Comparison of ENCODE assay signal across 8 mouse cellular contexts in the genomic region with DNA sequence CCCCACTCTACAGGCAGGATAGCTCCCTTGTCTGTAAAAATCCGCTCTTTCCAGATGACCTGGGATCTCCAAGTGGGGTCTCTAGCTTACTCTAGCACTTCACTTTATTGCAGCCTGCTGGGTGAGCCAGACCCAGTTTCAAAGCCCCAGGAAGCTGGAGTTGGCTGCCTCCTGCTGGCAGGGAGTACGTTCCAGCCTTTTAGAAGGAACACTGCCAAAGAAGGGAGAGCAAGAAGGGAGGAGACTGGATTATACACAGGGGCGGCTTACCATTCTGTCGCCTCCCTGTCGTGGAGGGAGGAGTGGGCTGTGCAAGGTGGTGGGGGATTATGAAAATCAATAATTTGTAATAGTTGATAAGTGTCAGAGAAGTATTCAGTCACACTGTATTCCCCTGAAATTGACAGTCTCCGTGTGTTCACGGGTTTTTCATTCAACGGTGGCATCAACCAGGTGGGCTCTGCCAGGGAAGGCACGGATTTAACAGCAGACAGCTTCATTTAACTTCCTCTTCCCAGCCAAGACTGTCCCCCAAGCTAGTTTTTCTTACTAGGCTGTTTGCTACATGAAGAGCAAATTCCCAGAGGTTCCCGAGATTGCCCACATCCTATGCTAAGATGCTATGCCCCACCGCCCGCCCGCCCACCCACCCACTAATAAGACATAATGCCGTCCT. TPM values are rescaled to one million over a fixed set of nuclear protein-coding genes. Genes with fewer than 3 reads are reported as not detected.
DNase-seq lines count a peak whose midpoint lies in the region; ATAC-seq and TF ChIP-seq lines count a peak whose summit lies in the region.

No protein-coding gene starts in this region.

- 17% methylated on average over 14 of the region's 14 CpGs for WGBS in embryonic facial prominence, embryonic 12.5 days
- 22% methylated on average over 14 of the region's 14 CpGs for WGBS in heart, embryonic 15.5 days
- 9% methylated on average over 14 of the region's 14 CpGs for WGBS in midbrain, postnatal 0 days

- DNase-seq in CD4-positive, CD25-positive, alpha-beta regulatory T cell, adult 2 months (ENCODE audit: low read depth, low spot score) = peak; percentile 6
- peak; percentile 17 for DNase-seq in adipocyte (ENCODE audit: low spot score)
- peak; percentile 80 to 93 for DNase-seq in layer of hippocampus, postnatal 14 days (ENCODE audit: low spot score in 2 of 2)
- DNase-seq in midbrain, postnatal 0 days (ENCODE audit: low spot score) = peak; percentile 81
- DNase-seq in B cell, adult 2 months = no peak

- peak overlapping the region; percentile 33 for H3K4me2 ChIP-seq in embryonic facial prominence, embryonic 12.5 days (replicated peaks)
- H3K4me2 ChIP-seq in heart, embryonic 15.5 days = peak overlapping the region; percentile 52
- H3K4me2 ChIP-seq in midbrain, postnatal 0 days (ENCODE audit: low read depth, low read length, poor library complexity, severe bottlenecking) = peak overlapping the region; percentile 52

- 0 out of 2 replicates have a peak, but pooled peaks cover 3% of the 10 kb centered on the region for H3K4me1 ChIP-seq in embryonic facial prominence, embryonic 12.5 days
- 0 out of 2 replicates have a peak, but pooled peaks cover 5% of the 10 kb centered on the region for H3K4me1 ChIP-seq in heart, embryonic 15.5 days (replicated peaks)
- H3K4me1 ChIP-seq in midbrain, postnatal 0 days (ENCODE audit: insufficient read depth, low read length) = peaks cover 6% of the 10 kb centered on the region; the same call in 1 of the 2 replicates

- no peaks in the 10 kb centered on the region for H3K9me3 ChIP-seq in embryonic facial prominence, embryonic 12.5 days
- no peaks in the 10 kb centered on the region for H3K9me3 ChIP-seq in heart, embryonic 15.5 days (replicated peaks)
- no peaks in the 10 kb centered on the region for H3K9me3 ChIP-seq in midbrain, postnatal 0 days (ENCODE audit: low read length)

- ATAC-seq in CD4-positive, CD25-positive, alpha-beta regulatory T cell, adult 4 months = no peak
- no peak for ATAC-seq in embryonic facial prominence, embryonic 12.5 days (ENCODE audit: insufficient number of reproducible peaks, insufficient read depth, low FRiP score, low TSS enrichment)
- ATAC-seq in heart, embryonic 15.5 days (replicated peaks; ENCODE audit: insufficient number of reproducible peaks, insufficient read depth, low FRiP score, low read depth) = no peak
- ATAC-seq in midbrain, postnatal 0 days (ENCODE audit: low FRiP score) = peak; percentile 81

- peak; percentile 87 for TF ChIP-seq CTCF in midbrain, postnatal 0 days (IDR thresholded peaks at IDR 0.05)

- H3K9ac ChIP-seq in embryonic facial prominence, embryonic 12.5 days = no peak overlapping the region
- no peak overlapping the region for H3K9ac ChIP-seq in heart, embryonic 15.5 days
- peak overlapping the region; percentile 67 for H3K9ac ChIP-seq in midbrain, postnatal 0 days (replicated peaks; ENCODE audit: low read length, poor library complexity, severe bottlenecking)

- H3K27ac ChIP-seq in embryonic facial prominence, embryonic 12.5 days = no peak overlapping the region
- H3K27ac ChIP-seq in heart, embryonic 15.5 days = no peak overlapping the region
- peak overlapping the region; percentile 92 for H3K27ac ChIP-seq in midbrain, postnatal 0 days (ENCODE audit: low read depth, low read length)

- no peaks in the 10 kb centered on the region for H3K36me3 ChIP-seq in embryonic facial prominence, embryonic 12.5 days
- H3K36me3 ChIP-seq in heart, embryonic 15.5 days = no peaks in the 10 kb centered on the region
- no peaks in the 10 kb centered on the region for H3K36me3 ChIP-seq in midbrain, postnatal 0 days (ENCODE audit: insufficient read depth, low read length)

- peak overlapping the region; percentile 1 for H3K4me3 ChIP-seq in embryonic facial prominence, embryonic 12.5 days
- peak overlapping the region; percentile 12; the same call in 1 of the 2 replicates for H3K4me3 ChIP-seq in heart, embryonic 15.5 days
- H3K4me3 ChIP-seq in midbrain, postnatal 0 days (ENCODE audit: low read depth, low read length) = peak overlapping the region; percentile 47

- peaks cover 4% of the 10 kb centered on the region; the same call in 1 of the 2 replicates for H3K27me3 ChIP-seq in embryonic facial prominence, embryonic 12.5 days
- no peaks in the 10 kb centered on the region; the same call in 1 of the 2 replicates for H3K27me3 ChIP-seq in heart, embryonic 15.5 days
- H3K27me3 ChIP-seq in midbrain, postnatal 0 days (ENCODE audit: insufficient read depth, low read length) = no peaks in the 10 kb centered on the region

RNA-seq across cellular contexts. Expression of a gene that starts 0.4 kb away (rescaled TPM):
- under 1 TPM; 0.27 to 0.28 TPM for polyA plus RNA-seq in CD4-positive, CD25-positive, alpha-beta regulatory T cell, adult 4 months (2017; shearing (Covaris generic))
- polyA plus RNA-seq in embryonic facial prominence, embryonic 12.5 days (2016; fragmentation: Nextera tagmentation; extraction: Ambion mirVana) = 1.7 and 2.3 TPM in 2 replicates
- 0.29 and 0.55 TPM in 2 replicates for polyA plus RNA-seq in heart, embryonic 15.5 days (2015; fragmentation: Nextera tagmentation; extraction: Ambion mirVana)
- 100 to 1,000 TPM; 155 to 168 TPM for total RNA-seq in layer of hippocampus, postnatal 14 days (2021)
- 27.0 and 32.8 TPM in 2 replicates for total RNA-seq in midbrain, postnatal 0 days (2014; rRNA removed)
- polyA plus RNA-seq in midbrain, postnatal 0 days (2015; fragmentation: Nextera tagmentation; extraction: Ambion mirVana) = 22.5 and 28.3 TPM in 2 replicates

RNA-seq across cellular contexts. Expression of a gene that starts 40.0 kb away (rescaled TPM):
- polyA plus RNA-seq in CD4-positive, CD25-positive, alpha-beta regulatory T cell, adult 4 months (2017; shearing (Covaris generic)) = 10 to 100 TPM; 29.8 to 33.4 TPM
- 48.3 and 49.3 TPM in 2 replicates for polyA plus RNA-seq in embryonic facial prominence, embryonic 12.5 days (2016; fragmentation: Nextera tagmentation; extraction: Ambion mirVana)
- 26.3 and 26.7 TPM in 2 replicates for polyA plus RNA-seq in heart, embryonic 15.5 days (2015; fragmentation: Nextera tagmentation; extraction: Ambion mirVana)
- total RNA-seq in layer of hippocampus, postnatal 14 days (2021) = 10 to 100 TPM; 16.4 to 18.1 TPM
- total RNA-seq in midbrain, postnatal 0 days (2014; rRNA removed) = 4.9 and 10.1 TPM in 2 replicates
- 25.5 and 31.4 TPM in 2 replicates for polyA plus RNA-seq in midbrain, postnatal 0 days (2015; fragmentation: Nextera tagmentation; extraction: Ambion mirVana)

Comparison
In these comparisons a context has a peak if more than half of its experiments do, and no peak if none do; other contexts are left out.
1. DNase-seq: peak in CD4-positive, CD25-positive, alpha-beta regulatory T cell, adult 2 months (single experiment), adipocyte (single experiment), layer of hippocampus, postnatal 14 days (2 of 2) and midbrain, postnatal 0 days (single experiment); none in B cell, adult 2 months (0 of 2).
2. Peak in every context shown above with its lines, with median percentiles within 50 percentile points of each other: H3K4me2 ChIP-seq and H3K4me3 ChIP-seq.